Mouse (Mus musculus) CD8-positive naive resting alpha-beta T cell, adult 2 months (primary cell): ENCODE data around the gene Htra1.
A peak's percentile ranks its signal among the peaks of the same experiment; 100 is the strongest.

ENCODE experiments used
- DNase-seq, 2 experiments: peaks; one replicate each; pipeline ENCODE4 v3.0.0; 2022; ENCODE audit warnings: low read depth in 2 of 2, low spot score in 2 of 2

Htra1 gene

GRCm38 (mm10) chr7:130935793-130936471 lies at the start of gene Htra1:
Gene Htra1 (plus strand): TSS chr7:130936111.
- no peak for DNase-seq

- DNase-seq = no peak
Observed at GRCm38 (mm10) chr7:130886246-130886645, 49.7 kb upstream of the Htra1 start.

DNA sequence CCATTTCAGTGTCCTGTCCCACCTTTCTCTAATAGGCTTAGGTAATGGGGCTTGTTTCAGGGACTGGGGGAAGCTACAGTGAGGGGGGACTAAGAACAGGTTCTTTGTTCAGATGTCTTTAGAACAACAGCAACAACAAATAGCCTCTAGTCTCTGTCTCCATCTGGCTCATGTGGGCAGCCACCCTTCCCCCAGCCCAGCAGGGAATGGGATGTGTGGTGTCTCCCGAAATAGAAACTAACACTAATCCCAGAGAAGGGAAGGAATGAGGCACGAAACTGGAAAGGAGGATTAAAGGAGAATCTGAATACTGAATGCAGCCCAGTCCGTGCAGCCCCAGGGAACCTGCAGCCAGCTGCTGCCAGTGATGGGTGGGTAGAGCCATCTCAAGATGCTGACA lies 48.0 kb upstream of the Htra1 start:
- DNase-seq = no peak

GRCm38 (mm10) chr7:130890871-130891270 lies 45.0 kb upstream of the Htra1 start:
- no peak for DNase-seq

DNA sequence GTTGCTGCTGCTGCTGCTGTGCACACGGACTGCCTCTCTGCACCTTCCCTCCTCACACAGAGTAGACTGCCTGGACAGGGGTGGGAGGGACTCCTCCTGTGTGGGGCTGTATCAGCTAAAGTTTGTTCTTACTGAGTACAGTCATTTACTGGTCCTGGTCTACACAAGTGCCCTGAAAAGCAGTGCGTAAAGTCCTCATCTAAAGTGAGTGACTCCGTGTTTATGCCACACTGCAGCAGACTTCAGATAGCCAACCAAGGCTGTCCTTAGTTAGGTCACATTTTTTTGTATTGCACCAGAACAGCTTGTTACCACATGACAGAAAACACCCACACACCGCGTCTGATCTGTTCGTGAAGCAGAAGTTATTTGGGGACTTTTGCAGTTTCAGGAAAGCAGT lies 42.9 kb upstream of the Htra1 start:
- peak; percentile 41 to 51 for DNase-seq

DNA sequence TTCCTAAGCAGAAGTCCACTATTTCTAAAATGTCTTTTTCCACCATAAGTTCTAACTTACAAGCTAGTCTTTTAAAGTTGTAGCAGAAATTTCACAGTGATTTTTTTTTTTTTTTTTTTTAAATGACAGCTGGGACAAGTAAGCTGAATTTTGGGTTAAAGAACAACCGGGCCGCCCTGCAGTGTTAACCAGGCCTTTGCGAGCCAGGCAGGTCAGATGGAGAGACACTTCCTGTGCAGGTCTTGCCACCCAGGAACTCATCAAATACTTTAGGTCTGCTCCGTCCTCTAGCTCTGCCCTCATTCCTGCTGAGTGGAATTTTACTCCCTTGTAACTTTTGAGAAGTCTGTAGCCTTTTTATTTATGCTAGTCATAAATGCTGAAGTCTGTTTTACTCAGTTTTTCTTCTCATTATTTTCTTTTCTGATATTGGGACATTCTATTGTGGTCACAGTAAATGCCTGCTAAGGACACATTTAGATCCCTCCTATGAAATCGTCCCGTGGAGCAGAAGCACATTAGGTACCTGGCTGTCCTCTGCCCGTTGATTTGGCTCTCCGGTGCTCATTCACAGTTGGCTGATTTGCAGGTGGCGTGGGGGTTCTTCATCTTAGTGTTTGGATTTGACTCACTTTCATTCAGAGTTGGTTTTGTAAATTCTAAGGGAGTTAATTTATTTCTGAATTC lies 40.8 kb upstream of the Htra1 start:
- no peak for DNase-seq

DNA sequence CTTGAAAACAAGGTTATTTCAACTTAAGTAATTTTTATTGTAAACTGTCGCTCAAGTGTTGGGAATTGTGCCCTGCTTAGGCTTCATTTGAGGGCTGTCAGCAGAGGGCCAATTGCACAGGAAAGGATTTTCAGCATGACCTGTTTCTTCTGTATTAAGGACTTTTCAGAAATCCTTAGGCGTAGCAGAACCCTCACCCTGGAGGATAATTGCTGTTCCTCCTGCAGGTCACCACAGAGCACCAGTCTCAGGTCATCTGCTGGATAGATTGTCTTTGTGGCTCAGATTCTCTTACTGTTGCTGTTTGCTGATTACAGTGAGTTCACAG lies 40.3 kb upstream of the Htra1 start:
- DNase-seq = no peak

DNA sequence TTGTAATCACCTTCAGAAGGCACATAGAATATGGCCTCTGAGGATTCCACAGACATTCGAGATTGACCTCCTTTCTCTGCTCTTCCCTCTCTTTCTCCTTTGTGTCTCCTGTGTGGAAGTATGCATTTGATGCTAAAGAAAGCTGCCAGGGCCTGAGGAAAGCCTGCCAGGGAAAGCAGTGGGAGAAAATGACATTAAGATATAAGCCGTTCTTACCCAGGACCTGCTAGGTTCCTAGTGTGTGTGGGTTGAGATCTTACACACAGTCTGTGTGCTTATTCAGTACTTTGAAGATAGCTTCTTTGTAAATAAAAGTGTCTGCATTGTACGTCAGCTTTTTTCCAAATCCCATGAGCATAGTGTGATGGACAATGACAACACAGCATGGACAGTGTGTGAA lies 39.8 kb upstream of the Htra1 start:
- DNase-seq = no peak

- no peak for DNase-seq
Observed at GRCm38 (mm10) chr7:130897201-130897600, 38.7 kb upstream of the Htra1 start.

DNA sequence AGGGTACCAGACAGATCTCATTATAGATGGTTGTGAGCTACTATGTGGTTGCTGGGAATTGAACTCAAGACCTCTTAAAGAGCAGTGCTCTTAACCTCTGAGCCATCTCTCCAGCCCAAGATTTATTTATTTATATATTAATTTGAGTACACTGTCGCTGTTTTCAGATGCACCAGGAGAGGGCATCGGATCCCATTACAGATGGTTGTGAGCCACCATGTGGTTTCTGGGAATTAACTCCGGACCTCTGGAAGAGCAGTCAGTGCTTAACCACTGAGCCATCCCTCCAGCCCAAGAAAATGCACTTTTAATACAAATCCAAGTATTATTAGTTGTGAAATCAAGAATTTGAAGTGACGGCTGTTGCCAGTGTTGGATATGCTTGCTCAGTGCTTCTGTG lies 37.5 kb upstream of the Htra1 start:
- DNase-seq = no peak

DNA sequence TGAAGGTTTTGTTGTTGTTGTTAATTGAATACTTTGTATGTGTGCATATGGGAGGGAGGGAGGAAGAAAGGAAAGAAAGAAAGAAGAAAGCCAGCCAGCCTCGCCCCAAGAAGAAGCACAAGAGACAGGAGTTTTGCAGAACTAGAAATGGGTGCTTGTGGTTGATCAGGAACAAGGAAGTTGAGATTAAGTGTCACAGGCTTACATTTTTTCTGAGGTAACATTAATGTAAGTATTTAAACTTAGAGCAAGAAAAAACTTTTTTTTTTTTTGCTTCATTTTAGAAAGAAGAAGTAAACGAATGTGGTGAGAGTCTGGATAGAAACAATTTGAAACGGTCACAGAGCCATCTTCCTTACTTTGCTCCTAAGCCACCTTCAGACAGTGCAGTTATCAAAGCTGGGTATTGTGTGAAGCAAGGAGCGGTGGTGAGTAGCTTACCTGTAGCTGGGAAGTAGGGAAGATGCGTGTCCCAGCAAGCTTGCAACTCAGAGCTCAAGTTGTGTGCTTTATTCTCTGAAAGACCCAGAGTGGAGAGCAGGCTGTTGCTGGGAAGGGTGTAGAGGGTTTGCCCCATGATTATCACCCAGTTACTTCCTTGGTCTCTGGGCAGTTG lies 35.6 kb upstream of the Htra1 start:
- no peak for DNase-seq

GRCm38 (mm10) chr7:130902929-130903328 lies 33.0 kb upstream of the Htra1 start:
- DNase-seq = no peak

DNA sequence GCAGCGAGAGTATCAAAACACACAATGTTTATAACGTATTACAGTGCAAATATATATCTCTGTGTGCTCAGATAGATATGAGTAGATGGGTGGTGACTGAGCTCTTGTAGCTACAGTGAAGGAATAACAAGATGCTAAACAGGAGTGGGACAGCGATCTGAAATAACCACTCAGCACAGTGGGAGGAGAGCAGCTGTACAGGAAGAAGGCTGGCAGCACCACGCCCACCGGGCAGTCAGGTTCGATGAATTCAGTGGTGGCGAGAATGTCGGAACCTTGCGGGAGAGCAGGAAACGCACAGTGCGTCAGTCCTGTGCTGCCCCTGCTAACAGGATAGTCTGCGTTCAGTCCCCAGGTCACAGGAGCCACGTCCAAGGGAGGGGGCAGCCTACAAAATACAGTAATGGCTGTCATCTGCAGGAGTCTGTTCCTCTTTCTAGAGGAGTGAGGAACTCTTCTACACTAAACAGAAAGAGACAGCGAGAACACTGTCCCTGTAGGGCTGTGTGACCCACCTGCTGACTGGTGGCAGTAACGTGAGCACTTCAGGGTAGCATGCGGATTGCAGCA lies 32.3 kb upstream of the Htra1 start:
- DNase-seq = peak; percentile 7 to 8

- DNase-seq = no peak
Observed at GRCm38 (mm10) chr7:130904571-130905365, 31.1 kb upstream of the Htra1 start.

GRCm38 (mm10) chr7:130910841-130911240 lies 25.1 kb upstream of the Htra1 start:
- DNase-seq = no peak

GRCm38 (mm10) chr7:130914693-130915363 lies 21.1 kb upstream of the Htra1 start:
- no peak for DNase-seq

- DNase-seq = no peak
Observed at GRCm38 (mm10) chr7:130918260-130918659, 17.7 kb upstream of the Htra1 start.

GRCm38 (mm10) chr7:130922981-130923731 lies 12.8 kb upstream of the Htra1 start:
- no peak for DNase-seq

DNA sequence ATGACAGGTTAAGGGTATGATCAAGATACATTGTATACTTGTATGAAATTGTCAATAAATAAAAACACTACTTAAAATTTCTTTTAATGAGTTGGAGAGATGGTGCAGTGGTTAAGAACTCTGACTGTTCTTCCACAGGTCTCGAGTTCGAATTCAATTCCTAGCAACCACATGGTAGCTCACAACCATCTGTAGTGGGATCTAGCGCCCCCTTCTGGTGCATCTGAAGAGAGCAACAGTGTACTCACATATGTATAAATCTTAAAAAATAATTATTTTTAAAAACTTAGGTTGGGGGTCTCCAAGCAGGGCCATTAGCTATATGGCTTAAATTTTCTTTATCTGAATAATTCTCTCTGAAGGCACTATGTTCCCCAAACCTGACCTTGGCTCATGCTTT lies 5.5 kb upstream of the Htra1 start:
- no peak for DNase-seq

- DNase-seq = no peak
Observed at GRCm38 (mm10) chr7:130932921-130933320, 3.0 kb upstream of the Htra1 start.
